Mouse (Mus musculus) gastrocnemius, postnatal 36 days (tissue): ENCODE results near the gene Ascc1. TPM values are rescaled to one million over a fixed set of nuclear protein-coding genes. Genes with fewer than 3 reads are reported as not detected.
"Not testable (repeated sequence)": the region's sequence is repeated elsewhere in the genome, so short reads cannot be mapped to it uniquely, and the experiment has no call there.

Experiments used
- DNase-seq, 2 experiments: peaks; one replicate each; pipeline ENCODE4 v3.0.0; 2022
- intact Hi-C: fragments of 180-260 bp; cut with DNase I; formaldehyde crosslinking; loops from one replicate; pipeline ENCODE4 v1.15.1; 2025
- total RNA-seq, 2 experiments: library from RNA; stranded (reverse); gene quantifications; 2 replicates each; pipeline ENCODE4 v1.2.3; 2021

The Ascc1 gene
- total RNA-seq, 2 experiments from 2014 or later, result 12.8 to 13.1 TPM

GRCm38 (mm10) chr10:60107448-60107847 lies 104.8 kb downstream of the Ascc1 start:
- intact Hi-C loops, result no loop called here
- DNase-seq, result no peak

DNA sequence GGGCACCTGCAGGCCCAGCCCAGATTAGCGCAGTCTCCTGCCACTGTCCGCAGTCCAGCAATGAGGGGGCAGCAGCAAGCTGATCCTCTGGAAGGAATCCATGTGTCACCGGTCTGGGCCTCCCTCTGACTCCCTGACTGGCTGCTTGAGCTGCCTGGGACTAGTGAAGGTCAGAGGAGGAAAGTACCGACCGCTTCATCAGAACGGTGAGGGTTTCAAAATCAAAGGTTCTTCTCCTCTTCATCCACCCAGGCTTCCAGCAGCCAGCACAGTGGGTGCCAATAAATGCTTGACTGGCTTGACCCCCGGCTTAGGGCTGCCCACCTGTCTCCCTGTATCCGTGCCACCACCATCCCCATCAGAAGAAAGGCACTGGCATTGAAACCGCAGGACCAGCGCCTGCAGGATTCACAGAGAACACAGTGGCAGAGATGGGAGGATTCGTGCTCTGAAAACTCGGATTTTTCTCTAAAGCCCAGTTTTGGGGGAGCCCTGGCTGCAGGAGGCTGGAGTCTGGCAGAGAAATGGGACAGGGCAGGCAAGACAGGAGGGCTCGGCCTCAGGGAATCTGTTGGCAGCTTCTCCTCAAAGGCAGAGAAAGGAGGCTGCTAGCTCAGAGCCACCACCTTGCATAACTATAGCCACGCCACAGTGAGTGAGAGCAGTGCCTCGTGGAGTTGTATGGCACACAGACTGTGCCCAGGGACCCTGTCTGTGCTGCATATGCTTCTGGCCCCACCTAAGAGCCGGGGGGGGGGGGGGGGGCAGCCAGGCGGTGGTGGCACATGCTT lies 105.9 kb downstream of the Ascc1 start:
- no peak for DNase-seq
- intact Hi-C loops, result no loop called here

- DNase-seq, result no peak
- intact Hi-C loops, result no loop called here
Measured at GRCm38 (mm10) chr10:60109336-60109735, 106.7 kb downstream of the Ascc1 start.

GRCm38 (mm10) chr10:60109989-60110388 lies 107.4 kb downstream of the Ascc1 start:
- intact Hi-C loops, result no loop called here
- DNase-seq, result no peak

DNA sequence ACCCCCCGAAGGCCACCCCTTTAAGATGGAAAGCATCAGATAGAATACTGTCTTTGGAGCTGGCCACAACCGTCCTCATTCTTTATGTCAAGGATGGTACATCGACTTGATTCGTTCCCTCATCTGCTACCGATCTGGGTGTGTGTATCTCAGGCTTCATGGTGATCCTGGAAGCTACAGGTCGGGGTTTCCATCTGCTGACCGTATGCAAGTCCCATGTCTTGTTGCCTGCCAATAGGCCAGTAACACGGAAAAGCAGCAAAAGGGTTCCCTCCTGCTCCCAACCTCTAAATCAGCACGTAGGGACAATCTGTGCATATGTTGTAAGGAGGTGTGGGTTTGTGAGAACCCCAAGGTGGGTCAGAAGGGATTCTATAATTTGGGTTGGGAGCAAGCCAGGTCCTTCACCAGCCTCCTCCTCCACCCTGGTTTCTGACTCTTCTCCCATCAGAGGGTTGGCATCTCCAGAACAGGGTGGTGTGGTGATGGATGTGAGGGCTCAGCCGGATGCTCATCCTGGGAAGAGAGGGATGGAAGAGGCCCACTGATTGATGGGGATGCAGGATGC lies 108.4 kb downstream of the Ascc1 start:
- intact Hi-C loops, result no loop called here
- no peak for DNase-seq

GRCm38 (mm10) chr10:60113965-60114690 lies 111.5 kb downstream of the Ascc1 start:
- DNase-seq, result no peak
- intact Hi-C loops, result no loop called here

DNA sequence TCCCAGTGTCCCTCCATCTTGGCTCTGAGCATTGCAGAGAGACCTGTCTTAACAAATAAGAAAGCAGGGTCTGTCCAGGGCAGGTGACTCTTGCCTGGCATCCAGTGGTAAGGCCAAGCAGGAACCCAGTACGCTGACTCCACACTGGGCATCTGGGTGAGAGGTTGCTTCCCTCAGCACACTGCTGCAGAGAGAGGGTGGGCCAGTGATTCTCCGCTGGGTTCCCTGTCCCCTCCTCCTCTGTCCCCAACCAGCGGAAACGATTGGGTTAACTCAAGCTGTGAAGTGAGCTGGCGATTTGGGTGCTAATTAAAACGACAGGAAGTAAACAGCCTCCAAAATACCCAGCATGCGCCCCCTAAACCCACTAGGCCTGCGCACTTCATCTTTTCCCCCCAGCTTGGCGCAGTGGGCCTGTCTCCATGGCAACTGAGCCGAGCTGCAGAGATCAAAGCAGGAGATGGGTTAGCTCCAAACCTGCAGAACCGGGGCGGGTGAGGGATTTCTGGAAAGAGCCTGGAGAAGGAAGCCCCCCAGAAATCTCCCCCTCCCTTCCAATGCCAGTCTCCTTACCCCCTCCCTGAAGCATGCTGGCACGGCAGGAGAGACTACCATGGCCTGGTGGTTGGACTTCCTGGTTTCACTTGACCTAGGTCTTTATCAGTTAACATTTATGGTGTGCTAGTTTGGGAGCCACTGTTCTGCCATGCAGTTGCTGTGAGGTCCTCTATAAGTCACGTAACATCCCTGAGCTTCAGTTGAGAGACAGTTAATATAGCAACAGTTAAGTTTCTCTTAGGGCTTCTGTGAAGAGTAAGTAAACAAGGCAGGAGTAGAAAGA lies 113.0 kb downstream of the Ascc1 start:
- intact Hi-C loops, result no loop called here
- DNase-seq, result no peak

DNA sequence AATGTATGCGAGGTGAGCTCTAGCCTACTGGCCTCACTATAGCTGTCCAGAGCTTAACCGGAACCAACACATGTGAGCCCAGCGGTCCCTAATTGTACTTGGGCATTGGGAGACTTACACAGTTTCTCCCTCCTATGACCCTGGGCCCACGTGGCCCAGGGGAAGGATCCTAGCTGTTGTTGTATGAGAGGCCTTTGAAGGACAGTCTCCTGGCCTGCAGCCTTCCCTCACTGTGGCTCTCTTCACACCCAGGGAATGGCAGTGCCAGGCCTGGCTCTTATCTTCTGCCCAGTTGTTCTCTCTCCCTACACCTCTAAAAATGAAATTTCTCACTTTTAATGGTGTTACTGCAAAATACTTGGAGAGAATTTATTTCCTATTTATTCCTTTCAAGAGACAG lies 114.4 kb downstream of the Ascc1 start:
- DNase-seq, result no peak

DNA sequence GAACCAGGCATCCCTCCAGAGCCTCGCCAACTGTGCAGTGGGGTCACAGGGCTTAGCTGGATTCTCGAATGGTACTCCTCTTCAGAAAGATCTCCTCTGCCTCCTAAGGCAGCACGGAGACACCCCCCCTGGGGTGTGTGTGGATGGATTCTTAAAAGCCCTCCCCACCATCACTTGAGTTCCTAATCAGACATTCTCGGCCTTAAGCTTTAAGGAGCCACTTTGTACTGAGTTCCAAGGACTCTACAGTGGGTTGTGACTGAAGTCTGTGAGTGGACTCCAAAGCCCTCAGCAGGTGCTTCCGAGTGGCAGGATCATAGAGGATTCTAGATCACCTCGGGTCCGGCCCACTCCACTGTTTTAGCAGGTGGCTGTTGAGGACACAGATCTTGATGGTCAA lies 115.9 kb downstream of the Ascc1 start:
- intact Hi-C loops, result no loop called here

More for the DNA sequence above, 114.4 kb downstream of the Ascc1 start:
- intact Hi-C loops, result no loop called here

DNA sequence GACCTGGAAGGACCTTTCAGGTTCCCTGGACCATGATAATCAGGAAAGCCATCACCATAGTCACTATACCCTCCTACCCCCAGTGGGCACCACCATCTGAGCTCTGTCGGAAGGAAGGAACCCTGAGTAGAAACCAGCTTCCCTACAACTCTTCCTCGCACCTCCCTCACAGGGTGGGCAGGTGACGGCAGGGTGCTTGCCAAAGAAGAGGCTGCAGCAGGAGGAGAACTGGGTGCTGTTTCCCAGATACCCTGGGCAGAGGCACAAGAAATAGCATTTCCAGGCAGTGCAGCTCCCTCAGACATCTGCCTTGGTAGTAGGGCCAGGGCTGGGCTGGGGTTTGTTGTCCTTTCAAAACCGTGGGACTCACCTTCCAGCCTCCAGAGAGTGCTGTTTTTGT lies 118.0 kb downstream of the Ascc1 start:
- intact Hi-C loops, result no loop called here
- no peak for DNase-seq

More for the DNA sequence above, 115.9 kb downstream of the Ascc1 start:
- no peak for DNase-seq

DNA sequence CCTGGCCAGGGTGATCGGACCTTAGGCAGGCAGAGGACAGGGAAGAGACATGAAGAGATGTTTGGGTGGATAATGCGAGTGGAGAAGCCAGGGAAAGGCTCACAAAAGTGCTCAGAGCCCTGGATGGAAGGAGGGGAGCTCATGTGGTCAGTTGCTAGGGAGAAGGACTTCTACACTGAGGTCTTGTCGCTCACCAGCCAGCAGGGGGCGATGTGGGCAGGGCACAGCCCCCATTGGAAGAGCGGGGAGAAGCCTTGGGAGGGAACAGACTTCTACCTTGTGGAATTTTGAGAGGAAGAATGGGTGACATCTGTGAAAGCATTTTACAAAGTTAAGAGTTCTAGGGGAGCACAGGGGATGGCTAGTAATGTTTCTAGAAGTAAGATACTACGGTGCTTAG lies 121.5 kb downstream of the Ascc1 start:
- no peak for DNase-seq
- intact Hi-C loops, result no loop called here

GRCm38 (mm10) chr10:60125529-60126327 lies 123.1 kb downstream of the Ascc1 start:
- intact Hi-C loops, result no loop called here

GRCm38 (mm10) chr10:60128287-60128686 lies 125.7 kb downstream of the Ascc1 start:
- no peak for DNase-seq
- intact Hi-C loops, result no loop called here

More at GRCm38 (mm10) chr10:60125529-60126327, 123.1 kb downstream of the Ascc1 start:
- no peak for DNase-seq

GRCm38 (mm10) chr10:60130504-60130903 lies 127.9 kb downstream of the Ascc1 start:
- DNase-seq, result no peak
- intact Hi-C loops, result no loop called here

DNA sequence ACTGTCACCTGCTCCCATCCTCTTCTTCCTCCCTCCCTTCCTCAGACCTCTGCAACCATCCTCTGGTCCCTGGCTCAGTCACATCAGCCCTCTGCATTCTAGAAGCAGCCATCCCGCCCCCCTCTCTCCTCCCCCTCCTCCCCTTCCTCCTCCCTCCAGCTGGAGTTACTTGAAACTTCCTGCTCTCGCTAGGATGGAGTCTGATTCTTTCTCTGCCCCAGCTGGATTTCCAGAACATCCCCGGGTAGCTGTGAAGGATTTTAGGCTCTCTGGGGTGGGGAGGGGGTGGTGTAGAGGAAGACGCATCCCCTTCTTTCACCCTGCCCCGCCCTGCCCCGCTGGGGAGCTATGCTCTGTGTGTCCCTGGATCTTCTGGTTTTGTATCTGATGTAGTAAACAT lies 130.9 kb downstream of the Ascc1 start:
- no peak for DNase-seq
- intact Hi-C loops, result no loop called here

GRCm38 (mm10) chr10:60134201-60134600 lies 131.6 kb downstream of the Ascc1 start:
- no peak for DNase-seq
- intact Hi-C loops, result no loop called here

GRCm38 (mm10) chr10:60136010-60136409 lies 133.4 kb downstream of the Ascc1 start:
- intact Hi-C loops, DNase-seq: not testable (repeated sequence)

- intact Hi-C loops, result no loop called here
Measured at GRCm38 (mm10) chr10:60136935-60137334, 134.3 kb downstream of the Ascc1 start.

DNA sequence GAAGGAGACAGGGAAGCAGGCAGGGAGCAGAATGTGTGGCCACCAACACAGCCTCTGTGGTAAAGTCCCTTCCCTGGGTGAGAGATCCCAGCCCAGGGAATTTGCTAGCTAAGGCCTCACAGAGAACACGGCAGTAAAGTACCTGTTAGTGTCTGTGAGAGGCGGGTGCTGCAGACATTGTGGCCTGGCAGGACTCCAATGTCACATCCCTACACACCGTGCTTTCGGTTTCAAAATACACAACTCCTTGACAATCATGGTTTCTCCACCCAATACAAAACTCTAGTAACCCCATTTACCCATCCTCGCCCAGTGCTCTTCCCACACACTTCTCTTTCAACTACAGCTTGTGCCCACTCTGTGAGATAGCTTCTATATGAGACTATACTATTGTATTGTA lies 136.1 kb downstream of the Ascc1 start:
- intact Hi-C loops, result no loop called here
- DNase-seq, result no peak

More at GRCm38 (mm10) chr10:60136935-60137334, 134.3 kb downstream of the Ascc1 start:
- no peak for DNase-seq

DNA sequence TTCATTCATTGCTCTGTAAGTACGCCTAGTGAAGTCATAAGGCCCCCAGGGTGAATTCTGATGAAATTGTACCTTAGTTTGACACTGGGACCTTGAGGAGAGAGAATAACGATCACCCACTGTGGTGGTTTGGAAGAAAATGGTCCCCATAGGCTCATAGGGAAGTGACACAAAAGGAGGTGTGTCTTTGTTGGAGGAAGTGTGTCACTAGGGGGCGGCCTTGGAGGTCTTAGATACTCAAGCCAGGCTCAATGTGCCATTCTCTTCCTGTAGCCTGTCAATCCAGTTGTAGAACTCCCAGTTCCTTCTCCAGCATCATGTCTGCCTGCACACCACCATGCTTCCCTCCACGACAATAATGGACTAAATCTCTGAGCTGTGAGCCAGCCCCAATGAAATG lies 138.1 kb downstream of the Ascc1 start:
- DNase-seq, result no peak
- intact Hi-C loops, result no loop called here
